Mouse (Mus musculus): ENCODE data around the gene Clec12a.

Clec12a gene

DNA sequence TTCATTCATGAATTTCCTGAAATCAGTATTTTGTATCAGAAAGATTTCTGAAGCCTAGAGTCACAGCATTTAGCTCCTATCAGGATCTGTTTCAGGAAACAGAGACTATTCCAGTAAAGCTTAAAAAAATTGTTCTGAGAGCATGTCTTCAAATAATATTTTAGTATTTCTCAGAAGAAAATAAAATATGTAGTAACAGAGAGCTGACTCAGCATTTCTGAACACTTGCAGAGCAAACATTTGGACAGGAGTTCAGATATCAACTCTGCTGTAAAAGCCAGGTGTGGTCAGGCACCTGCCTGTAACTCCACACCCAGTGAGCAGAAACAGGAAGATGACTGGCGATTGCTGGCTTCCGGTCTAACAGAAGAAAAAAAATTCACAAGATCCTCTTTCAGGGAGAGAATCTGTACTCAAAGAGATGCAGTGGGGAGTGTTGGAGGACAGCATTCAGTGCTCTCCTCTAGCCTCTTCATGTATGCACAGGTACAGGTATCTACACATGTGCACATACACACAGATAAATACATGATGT lies 32.5 kb downstream of the Clec12a start:
- no peak for DNase-seq (ENCODE audit: low read depth, low spot score)

DNA sequence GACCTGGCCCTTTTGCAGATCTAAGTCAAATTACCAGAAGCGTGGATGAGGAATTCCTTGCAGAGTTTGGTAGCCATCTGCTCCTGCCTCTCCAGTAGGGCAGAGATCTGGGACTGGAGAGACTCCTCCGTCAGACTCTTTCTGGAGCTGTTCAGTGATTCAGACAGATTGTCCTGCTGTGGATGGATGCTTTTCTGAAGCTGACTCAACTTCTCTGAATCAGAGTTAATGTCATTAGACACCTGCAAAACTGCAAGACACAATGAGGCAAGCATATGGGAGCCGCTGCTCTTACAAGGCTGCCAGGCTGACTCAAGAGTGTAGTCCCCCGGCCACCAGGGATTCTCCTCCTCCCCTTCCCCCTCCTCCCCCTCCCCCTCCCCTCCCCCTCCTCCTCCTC lies 38.0 kb downstream of the Clec12a start:
- no peak for DNase-seq (ENCODE audit: low read depth, low spot score)

DNA sequence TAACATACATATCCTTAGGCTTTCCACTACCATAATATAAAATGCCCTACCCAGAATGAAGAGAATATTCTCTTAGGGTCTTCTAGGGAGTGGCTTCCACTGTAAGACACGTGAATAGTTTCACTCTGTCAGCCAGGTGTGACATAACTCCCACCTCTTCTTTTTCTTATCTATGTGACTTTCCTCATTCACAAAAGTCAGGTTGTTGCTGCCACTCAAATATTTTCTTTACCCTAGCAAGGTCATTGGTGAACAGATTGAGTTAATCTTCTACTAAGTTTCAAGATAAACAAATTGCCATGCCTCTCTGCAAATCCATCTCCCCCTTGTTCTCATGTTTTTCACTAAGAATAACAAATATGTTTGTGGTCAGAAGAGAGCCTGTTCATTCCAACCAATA lies 39.2 kb downstream of the Clec12a start:
- no peak for DNase-seq (ENCODE audit: low read depth, low spot score)

DNA sequence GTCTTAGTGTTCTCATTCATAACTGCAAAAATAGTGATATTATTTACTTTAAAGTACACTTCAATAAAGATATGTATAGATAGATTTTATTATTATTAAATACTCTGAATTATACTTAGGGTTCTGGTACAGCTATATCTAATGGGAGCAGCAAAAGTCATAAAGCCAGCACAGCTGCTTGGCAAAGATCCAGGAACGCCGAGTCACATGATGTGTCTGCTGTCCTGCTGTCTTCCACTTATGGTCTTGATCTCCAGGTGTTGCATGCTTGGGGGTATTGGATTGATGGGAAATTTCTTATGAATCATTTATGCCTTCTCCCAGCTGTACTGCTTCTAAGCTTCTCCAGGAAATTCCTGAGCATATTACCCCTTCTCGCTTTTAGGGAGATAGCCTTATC lies 41.0 kb downstream of the Clec12a start:
- no peak for DNase-seq (ENCODE audit: low read depth, low spot score)

DNA sequence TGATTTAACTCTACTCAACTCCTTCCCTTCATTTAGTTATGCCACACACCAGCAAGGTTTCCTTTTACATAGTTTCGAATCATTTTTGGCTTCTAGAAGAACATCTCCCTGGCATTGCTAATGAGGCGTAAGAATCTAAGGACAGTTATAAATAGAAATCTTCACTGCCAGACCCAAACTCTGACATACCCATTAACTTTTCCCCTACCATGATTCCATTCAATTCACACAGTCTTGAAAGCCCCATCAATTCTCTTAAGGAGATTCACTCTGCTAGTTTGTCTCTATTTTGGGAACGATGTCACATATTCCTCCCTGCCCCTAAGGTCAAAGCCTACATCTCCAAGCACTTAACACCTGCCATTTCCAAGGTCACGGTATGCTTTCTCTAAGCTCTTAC lies 42.5 kb downstream of the Clec12a start:
- DNase-seq (ENCODE audit: low read depth, low spot score): no peak

DNA sequence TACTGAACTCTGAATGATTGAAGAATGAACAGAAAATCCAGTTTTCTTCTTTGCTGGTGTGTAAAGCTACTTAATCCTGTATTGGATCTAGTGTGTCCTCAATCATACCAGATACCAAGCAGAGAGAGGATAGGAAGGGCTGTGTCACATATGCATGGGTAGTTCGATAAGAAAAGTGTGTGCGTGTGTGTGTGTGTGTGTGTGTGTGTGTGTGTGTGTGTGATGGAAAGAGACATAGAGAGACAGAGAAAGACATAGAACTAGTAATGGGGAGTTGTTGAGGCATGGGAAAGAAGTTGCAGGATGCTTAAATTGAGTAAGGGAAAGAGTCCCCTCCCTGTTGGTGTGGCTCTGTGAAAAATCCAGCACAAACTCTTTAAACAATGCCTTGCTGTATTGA lies 43.3 kb downstream of the Clec12a start, which contains the start of gene Clec12b:
TSS of gene Clec12b (minus strand) at position 101 of the 400 bp plus-strand sequence.
- no peak for DNase-seq (ENCODE audit: low read depth, low spot score)

DNA sequence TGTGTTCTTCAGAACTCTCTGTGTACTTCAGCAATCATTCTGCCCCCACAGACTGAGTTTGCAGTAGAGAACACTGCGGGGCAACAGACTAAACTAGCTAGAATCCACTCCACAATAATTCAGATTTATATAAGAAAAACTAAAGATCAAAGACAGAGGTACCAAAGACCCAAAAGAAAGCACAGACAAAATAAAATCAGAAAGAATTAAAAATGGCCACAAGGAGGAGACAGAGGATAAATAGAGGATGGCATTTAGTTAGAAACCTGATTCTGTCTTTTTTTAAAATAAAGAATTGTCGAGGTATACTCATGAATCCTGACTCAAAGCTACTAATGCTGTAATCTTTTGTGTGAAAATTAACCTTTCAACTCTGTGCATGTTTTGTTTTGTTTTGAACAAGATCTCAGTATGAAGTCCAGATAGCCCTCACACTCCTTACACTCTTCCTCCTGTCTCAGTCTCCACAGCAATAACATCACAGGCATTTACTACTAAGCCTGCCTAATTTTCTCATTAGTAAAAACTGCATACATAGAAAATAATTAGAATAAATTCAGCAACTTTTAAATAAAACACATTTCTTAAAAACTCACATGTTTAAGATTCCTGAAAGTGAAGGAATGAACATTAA lies 50.7 kb downstream of the Clec12a start:
- DNase-seq (ENCODE audit: low read depth, low spot score): peak; percentile 2

DNA sequence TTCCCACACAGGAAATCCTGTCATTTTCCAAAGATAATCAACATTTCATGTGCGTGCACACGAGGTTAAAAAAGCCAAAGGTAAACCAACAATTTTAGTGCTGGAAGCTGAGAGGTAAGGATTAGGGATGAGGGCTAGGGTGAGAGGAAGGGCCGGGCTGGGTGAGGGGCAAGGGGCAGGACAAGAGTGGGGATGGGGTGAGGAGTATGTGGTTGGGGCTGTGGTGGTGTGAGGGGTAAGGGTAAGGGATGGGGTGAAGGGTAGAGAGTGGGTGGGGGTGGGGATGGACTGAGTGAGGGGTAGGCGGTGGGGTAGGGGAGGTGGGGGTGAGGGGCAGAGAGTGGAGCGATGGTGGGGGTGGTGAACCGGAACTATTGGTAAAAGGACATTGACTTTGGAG lies 51.2 kb downstream of the Clec12a start:
- no peak for DNase-seq (ENCODE audit: low read depth, low spot score)

DNA sequence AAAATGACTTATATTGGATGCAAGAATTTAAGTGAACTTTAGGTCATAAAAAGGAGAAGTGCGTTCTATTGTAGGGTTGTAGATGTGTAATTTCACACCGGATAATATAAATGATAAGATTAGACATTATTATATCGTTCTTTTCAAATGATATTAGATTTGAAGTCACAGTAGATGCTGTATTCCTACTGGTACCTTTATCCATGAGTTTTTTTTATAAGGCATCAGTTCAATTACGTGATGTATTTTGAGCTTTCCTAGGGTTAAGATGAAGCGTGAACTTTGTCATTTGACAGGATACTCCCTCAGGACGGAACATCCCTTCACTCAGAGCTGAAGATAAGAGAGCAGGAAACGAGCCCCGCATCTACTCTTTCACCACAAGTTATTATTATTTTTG lies 54.5 kb downstream of the Clec12a start, which contains the start of gene Clec1b:
TSS of gene Clec1b (plus strand) at position 301 of the 400 bp plus-strand sequence.
- DNase-seq (ENCODE audit: low read depth, low spot score): no peak

DNA sequence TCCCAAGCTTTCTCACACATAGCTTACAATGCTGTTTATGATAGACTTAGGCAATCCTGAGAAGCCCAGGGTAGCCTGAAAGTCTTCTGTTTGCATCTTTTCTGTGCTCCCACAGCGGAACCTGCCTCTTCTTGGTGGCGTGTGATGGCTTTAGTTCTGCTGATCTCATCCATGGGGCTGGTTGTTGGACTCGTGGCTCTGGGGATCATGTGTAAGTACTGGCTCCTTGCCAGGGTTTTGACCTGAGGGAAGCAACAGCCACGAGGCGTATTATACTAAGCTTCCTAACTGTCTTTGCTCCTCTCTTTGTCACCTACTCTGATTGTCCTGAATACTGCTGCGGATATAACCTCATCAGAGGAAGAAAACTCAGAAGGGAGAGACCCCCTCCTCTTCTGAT lies 57.5 kb downstream of the Clec12a start:
- DNase-seq (ENCODE audit: low read depth, low spot score): peak; percentile 9

DNA sequence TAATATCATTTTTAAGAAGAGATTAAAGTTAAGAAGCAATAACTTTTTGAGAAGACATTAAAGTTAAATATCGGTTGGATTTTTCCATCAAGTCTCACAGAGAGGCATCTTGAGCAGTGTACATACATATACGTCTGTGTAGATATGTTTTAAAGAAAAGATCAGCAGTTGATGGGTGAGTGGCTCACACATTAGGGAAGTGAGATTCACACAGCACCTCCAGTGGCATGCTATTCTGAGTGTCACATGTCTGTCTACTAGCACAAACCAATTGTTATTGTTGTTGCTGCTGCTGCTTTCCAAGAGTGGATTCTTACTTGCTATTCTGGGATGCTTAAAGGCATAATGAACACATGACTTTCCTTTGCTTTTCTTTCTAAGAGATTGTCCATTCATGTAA lies 59.9 kb downstream of the Clec12a start:
- DNase-seq (ENCODE audit: low read depth, low spot score): no peak

DNA sequence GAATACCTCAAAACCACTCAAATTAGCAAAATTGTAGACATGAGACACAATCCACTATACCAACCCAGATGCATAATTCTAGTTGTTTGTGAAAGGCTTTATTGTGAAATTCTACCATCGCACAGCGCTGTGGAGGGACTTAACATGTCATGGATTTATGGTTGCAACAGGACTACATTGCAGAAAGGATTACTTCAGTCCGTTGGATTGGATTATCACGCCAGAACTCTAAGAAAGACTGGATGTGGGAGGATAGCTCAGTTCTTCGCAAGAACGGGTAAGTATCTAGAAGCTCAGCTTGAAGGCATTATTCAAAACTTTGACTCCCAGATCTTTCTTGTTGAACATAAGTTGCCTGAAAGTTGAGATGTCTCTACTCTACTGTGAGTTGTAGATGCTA lies 60.9 kb downstream of the Clec12a start:
- DNase-seq (ENCODE audit: low read depth, low spot score): no peak

DNA sequence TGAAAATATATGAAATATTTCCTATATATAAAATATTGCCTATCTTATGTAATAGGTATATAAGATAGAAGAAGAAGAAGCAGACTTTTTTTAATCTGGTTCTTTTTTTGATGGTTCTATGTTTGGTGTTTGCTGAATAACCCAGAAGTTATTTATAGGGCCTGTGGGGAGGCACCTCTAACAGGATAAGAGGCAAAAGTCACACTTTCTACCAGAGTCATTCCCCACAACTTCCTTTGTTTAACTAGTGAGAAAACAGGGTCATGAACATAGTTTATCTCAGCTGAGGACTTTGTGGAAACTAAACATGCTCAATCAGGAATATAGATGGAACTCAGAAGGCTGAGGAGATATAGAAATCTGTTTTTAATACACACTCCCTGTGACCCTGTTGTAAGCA lies 63.5 kb downstream of the Clec12a start:
- no peak for DNase-seq (ENCODE audit: low read depth, low spot score)

DNA sequence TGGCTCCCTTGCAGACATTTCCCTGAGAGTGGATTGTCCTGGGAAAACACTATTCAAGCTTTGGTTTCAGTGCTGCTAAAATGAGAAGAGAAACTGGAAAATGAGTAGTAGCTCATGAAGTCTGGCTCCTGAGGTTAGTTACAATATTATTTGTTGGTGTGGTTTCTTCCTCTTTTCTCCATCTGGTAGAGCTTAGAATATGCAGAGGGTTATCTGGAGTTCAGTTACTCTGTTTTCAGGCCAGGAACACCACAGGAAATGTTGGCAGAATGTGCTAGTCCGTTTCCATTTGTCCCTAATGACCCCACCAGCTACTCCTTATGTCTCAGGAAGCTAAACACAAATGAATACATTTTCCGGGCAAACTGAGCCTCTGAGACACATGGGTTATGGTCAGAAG lies 64.8 kb downstream of the Clec12a start:
- no peak for DNase-seq (ENCODE audit: low read depth, low spot score)

DNA sequence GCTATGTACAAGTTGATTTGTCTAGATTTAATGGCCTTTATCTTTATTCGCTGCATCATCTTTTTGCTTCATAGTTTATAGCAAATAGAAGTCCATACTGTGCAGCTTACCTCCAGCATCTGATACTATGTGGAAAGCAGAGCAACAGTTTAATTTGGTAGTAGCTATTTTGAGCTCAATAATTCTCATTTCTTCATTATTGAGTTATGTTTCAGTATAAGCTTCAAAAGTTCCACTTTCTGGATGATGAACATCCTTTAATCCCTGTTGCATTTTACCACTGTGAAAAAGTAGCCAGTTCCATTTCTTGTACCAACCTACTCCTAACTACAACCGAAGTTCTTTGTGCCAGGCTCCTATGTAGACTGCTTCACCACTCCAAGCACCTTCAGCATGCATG lies 66.1 kb downstream of the Clec12a start, which contains the start of gene Clec9a:
TSS of gene Clec9a (plus strand) at position 301 of the 400 bp plus-strand sequence.
- no peak for DNase-seq (ENCODE audit: low read depth, low spot score)

DNA sequence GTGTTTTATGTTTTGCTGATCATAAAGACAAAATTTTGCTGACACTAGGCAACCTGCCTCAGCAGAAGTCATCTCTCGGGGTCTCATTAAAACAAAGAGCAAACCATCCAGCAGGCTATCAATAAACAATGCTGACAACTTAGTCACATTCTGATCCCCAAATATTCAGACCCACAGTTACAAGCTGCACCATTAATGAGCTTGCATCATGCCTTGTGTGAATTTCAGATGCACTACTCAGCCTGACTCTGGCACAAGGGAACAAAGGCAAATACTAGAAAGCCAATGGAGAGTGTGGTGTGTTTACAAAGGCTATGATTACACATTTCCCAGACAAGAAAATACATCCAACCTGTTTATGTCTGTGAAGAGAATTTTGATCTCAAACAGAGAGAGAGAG lies 71.7 kb downstream of the Clec12a start:
- DNase-seq (ENCODE audit: low read depth, low spot score): no peak

All from retina, postnatal 7 days (tissue).